Mouse (Mus musculus) skeletal muscle tissue, postnatal 0 days (tissue): ENCODE measurements around the gene Tmem177. TPM values are rescaled to one million over a fixed set of nuclear protein-coding genes. Genes with fewer than 3 reads are reported as not detected.

Experiments
- polyA plus RNA-seq: library from polyadenylated mRNA; unstranded; fragments of >200 nt; fragmentation: Nextera tagmentation; extraction: Ambion mirVana; gene quantifications from 2 replicates; pipeline ENCODE4 v1.2.1, GENCODE M21; 2015

Gene Tmem177
- 3.2 and 3.6 TPM in 2 replicates for polyA plus RNA-seq

DNA sequence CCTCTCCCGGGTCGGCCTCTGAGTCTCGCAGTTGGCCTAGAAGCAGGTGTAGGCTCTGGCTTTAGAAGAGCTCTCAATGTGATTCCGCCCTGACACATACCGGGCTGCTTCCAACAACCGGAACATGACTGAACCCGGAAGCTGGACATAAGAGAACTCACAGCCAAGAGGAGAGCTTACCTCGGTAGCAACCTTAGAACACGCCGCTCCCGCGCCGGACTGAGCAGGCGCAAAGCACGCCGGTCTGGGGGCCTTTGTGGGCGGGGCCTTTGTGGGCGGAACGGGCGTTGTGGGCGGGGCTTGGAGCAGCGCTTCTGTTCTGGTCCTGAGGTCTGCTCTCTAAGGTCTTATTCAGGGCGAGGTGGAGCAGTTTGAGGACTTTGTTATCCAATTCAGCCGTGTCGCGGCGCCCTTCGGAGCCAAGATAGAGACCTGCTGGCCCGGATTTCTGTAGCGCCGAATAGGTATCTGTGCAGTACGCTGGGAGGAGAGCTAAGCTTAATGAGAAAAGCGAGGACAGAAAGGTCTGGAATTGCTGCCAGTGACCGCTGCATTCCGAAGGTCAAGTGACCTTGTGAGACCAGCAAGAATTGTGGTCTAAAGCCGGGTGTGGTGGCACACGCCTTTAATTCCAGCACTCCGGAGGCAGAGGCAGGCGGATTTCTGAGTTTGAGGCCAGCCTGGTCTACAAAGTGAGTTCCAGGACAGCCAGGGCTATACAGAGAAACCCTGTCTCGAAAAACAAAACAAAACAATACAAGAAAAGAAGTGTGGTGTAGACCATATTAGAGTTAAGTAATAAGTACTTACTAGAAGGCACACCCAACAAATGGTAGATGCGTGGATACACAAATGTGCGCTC lies at the start of gene Tmem177:
Gene Tmem177, minus strand, starts transcription at position 256 of the 862 bp plus-strand sequence.

Other genes with a start within 250 kb of the Tmem177 start
- gene Ptpn4, start 75.6 kb downstream of the Tmem177 start, polyA plus RNA-seq: 4.0 and 6.2 TPM in 2 replicates
- not detected in 2 replicates for gene Cfap221, start 84.0 kb upstream of the Tmem177 start, polyA plus RNA-seq
- 3.6 and 4.8 TPM in 2 replicates for gene Sctr, start 93.7 kb upstream of the Tmem177 start, polyA plus RNA-seq
- gene Tmem37, start 160.9 kb upstream of the Tmem177 start, polyA plus RNA-seq: 42.2 and 56.4 TPM in 2 replicates
- gene Dbi, start 207.9 kb upstream of the Tmem177 start, polyA plus RNA-seq: 1,272 and 1,702 TPM in 2 replicates
- 8.1 and 10.7 TPM in 2 replicates for gene 3110009E18Rik, start 208.0 kb upstream of the Tmem177 start, polyA plus RNA-seq